Mouse (Mus musculus): ENCODE measurements around the gene Rep15. TPM values are rescaled to one million over a fixed set of nuclear protein-coding genes. Genes with fewer than 3 reads are reported as not detected.

Gene Rep15
- total RNA-seq, 1 experiment, result 0.80 TPM

DNA sequence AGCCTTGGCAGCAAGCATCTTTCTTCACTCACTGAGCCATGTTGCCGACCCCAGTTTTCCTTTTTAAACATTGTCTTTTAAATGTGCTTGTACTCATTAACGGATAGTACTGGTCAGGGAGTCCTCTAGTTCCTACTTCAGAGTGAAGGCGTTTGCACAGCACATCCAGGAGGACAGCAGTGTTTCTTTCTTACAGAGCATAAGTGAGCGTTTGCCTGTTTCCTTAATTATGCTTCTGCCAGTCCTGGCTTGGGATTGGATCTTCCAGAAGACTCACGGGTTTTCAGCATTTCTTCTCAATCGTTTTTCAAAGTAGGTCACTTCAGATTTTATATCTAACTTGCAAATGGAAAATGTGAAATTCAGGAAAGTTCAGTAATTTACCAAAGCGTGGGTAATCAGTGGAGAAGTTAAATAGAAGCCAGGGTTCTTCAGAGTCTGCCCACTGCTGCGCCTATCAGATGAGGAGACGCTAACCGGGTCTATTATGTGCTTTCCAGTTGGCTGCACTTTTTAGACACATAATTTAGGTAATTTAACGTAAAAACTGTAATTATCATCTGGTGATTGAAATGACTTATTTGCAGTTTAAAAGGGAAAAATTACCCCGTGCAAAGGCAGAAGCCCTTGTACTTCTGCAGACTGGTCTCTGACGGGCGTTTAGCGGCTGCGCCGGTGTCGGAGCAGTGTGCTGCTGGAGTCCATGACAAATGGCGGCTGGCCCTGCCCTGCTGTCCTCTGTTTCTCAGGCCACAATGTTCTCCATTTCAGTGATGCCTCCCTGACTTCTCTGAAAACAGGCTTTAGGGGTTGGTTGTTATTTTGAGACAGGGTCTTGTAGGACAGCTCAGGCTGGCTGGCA lies 21.6 kb downstream of the Rep15 start:
- Histone ChIP-seq H3K4me1 (ENCODE audit: control insufficient read depth in 2 of 2, insufficient read depth in 2 of 2, low read length in 2 of 2, poor library complexity in 1 of 2) (no peaks in the 10 kb centered on the region), H3K9me3 (ENCODE audit: control insufficient read depth, insufficient read depth, low read depth, low read length) (no peaks in the 10 kb centered on the region), H3K36me3 (ENCODE audit: control insufficient read depth, insufficient read depth, low read length, poor library complexity, severe bottlenecking) (peaks cover 21% of the 10 kb centered on the region), H3K9ac (ENCODE audit: insufficient read depth, low read depth, low read length, poor library complexity, severe bottlenecking) (no peak overlapping the region), H3K27ac (ENCODE audit: insufficient read depth, low read depth, low read length, poor library complexity, severe bottlenecking) (no peak overlapping the region), H3K4me3 (ENCODE audit: insufficient read depth in 1 of 2, low read depth in 1 of 2, low read length in 2 of 2, poor library complexity in 1 of 2, severe bottlenecking in 1 of 2) (no peak overlapping the region)
- in situ Hi-C loops (cut with MboI; ENCODE audit: low sequenced_read_pairs in 2 of 2, unreplicated experiment in 2 of 2), result no loop called here
- TF ChIP-seq ZNF384 (IDR thresholded peaks at IDR 0.05; ENCODE audit: low read depth, low read length) (no peak), HCFC1 (IDR thresholded peaks at IDR 0.05; ENCODE audit: borderline replicate concordance, insufficient read depth, low read length) (no peak), ZC3H11A (IDR thresholded peaks at IDR 0.05; ENCODE audit: borderline replicate concordance, low read depth, low read length) (no peak), CHD2 (IDR thresholded peaks at IDR 0.05; ENCODE audit: low read depth, low read length) (no peak), MAFK (IDR thresholded peaks at IDR 0.05; ENCODE audit: insufficient read depth, low read depth, low read length) (no peak)
- no peak for DNase-seq (ENCODE audit: low read depth, low spot score)

DNA sequence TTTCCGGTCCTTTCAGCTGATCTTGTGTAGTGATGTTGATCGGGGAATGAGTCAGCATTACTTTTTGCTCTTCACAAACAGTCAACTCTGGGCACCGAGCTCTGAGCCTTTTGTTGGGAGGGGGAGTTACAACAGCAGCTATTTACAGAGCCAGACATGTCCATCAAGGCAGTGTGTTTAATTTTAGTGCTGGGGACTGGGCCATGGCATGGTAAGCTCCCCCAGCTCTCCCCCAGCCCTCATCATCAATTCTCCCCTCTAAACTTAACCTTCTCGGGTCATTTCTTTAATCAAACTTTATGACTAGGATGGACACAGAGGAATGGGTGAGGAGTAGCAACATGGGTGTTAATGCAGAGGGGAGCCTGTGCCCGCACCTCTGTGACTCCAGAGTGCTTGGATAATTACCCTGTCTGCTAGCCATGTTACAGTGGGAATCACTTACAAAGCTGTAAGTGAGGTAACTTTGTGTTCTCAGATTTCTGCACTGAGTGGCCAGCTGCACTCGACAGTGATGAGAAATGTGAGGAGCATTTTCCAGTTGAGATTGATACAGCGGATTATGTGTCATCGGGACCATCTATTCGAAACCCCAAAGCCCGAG lies 23.1 kb downstream of the Rep15 start:
- H3K9me3 ChIP-seq (ENCODE audit: control insufficient read depth, insufficient read depth, low read depth, low read length), result no peaks in the 10 kb centered on the region
- no peak overlapping the region for H3K4me3 ChIP-seq (ENCODE audit: insufficient read depth in 1 of 2, low read depth in 1 of 2, low read length in 2 of 2, poor library complexity in 1 of 2, severe bottlenecking in 1 of 2)
- peaks cover 18% of the 10 kb centered on the region for H3K36me3 ChIP-seq (ENCODE audit: control insufficient read depth, insufficient read depth, low read length, poor library complexity, severe bottlenecking)
- DNase-seq (ENCODE audit: low read depth, low spot score), result no peak
- in situ Hi-C loops (cut with MboI; ENCODE audit: low sequenced_read_pairs in 2 of 2, unreplicated experiment in 2 of 2), result no loop called here
- H3K27ac ChIP-seq (ENCODE audit: insufficient read depth, low read depth, low read length, poor library complexity, severe bottlenecking), result no peak overlapping the region
- H3K4me1 ChIP-seq (ENCODE audit: control insufficient read depth in 2 of 2, insufficient read depth in 2 of 2, low read length in 2 of 2, poor library complexity in 1 of 2), result no peaks in the 10 kb centered on the region
- TF ChIP-seq ZNF384 (IDR thresholded peaks at IDR 0.05; ENCODE audit: low read depth, low read length) (no peak), MAFK (IDR thresholded peaks at IDR 0.05; ENCODE audit: insufficient read depth, low read depth, low read length) (no peak), ZC3H11A (IDR thresholded peaks at IDR 0.05; ENCODE audit: borderline replicate concordance, low read depth, low read length) (no peak), HCFC1 (IDR thresholded peaks at IDR 0.05; ENCODE audit: borderline replicate concordance, insufficient read depth, low read length) (no peak), CHD2 (IDR thresholded peaks at IDR 0.05; ENCODE audit: low read depth, low read length) (no peak)
- no peak overlapping the region for H3K9ac ChIP-seq (ENCODE audit: insufficient read depth, low read depth, low read length, poor library complexity, severe bottlenecking)

DNA sequence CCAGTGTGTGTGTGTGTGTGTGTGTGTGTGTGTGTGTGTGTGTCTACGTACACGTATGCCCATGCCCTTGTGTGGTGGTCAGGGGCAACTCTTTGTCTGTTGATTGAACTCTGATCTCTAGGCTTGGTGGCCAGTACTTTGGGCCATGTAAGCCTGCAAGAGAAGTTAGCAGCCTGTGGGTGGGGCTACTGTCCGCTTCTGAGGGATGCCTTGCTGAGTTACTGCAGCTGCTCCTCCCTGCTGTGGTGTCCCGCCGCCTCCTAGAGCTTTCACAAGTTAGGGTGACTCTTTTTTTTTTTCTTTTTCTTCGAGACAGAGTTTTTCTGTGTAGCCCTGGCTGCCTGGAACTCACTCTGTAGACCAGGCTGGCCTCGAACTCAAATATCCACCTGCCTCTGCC lies 26.9 kb downstream of the Rep15 start:
- in situ Hi-C loops (cut with MboI; ENCODE audit: low sequenced_read_pairs in 2 of 2, unreplicated experiment in 2 of 2), result no loop called here
- H3K9ac ChIP-seq (ENCODE audit: insufficient read depth, low read depth, low read length, poor library complexity, severe bottlenecking), result no peak overlapping the region
- H3K9me3 ChIP-seq (ENCODE audit: control insufficient read depth, insufficient read depth, low read depth, low read length), result no peaks in the 10 kb centered on the region
- H3K4me3 ChIP-seq (ENCODE audit: insufficient read depth in 1 of 2, low read depth in 1 of 2, low read length in 2 of 2, poor library complexity in 1 of 2, severe bottlenecking in 1 of 2), result no peak overlapping the region
- TF ChIP-seq ZNF384 (IDR thresholded peaks at IDR 0.05; ENCODE audit: low read depth, low read length) (no peak), HCFC1 (IDR thresholded peaks at IDR 0.05; ENCODE audit: borderline replicate concordance, insufficient read depth, low read length) (no peak), CHD2 (IDR thresholded peaks at IDR 0.05; ENCODE audit: low read depth, low read length) (no peak), ZC3H11A (IDR thresholded peaks at IDR 0.05; ENCODE audit: borderline replicate concordance, low read depth, low read length) (no peak), MAFK (IDR thresholded peaks at IDR 0.05; ENCODE audit: insufficient read depth, low read depth, low read length) (no peak)
- DNase-seq (ENCODE audit: low read depth, low spot score), result no peak
- H3K4me1 ChIP-seq (ENCODE audit: control insufficient read depth in 2 of 2, insufficient read depth in 2 of 2, low read length in 2 of 2, poor library complexity in 1 of 2), result no peaks in the 10 kb centered on the region
- no peak overlapping the region for H3K27ac ChIP-seq (ENCODE audit: insufficient read depth, low read depth, low read length, poor library complexity, severe bottlenecking)
- H3K36me3 ChIP-seq (ENCODE audit: control insufficient read depth, insufficient read depth, low read length, poor library complexity, severe bottlenecking), result peaks cover 24% of the 10 kb centered on the region

DNA sequence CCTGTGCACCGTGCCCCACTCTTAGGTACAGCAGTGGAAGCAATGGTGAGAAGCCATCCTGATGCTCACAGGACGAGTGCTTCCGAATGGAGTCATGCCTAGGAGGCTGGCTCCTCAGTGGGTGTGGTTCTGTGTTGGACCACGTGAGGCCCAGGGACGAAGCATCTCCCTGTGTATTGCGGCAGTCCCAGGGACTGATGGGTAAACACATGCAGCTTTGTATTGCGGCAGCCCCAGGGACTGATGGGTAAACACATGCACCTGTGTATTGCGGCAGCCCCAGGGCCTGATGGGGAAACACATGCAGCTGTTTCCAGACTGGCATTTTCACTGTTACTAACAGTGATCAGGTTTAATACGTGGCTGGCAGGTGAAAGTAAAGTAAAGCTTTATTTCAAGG lies 29.2 kb downstream of the Rep15 start:
- H3K9me3 ChIP-seq (ENCODE audit: control insufficient read depth, insufficient read depth, low read depth, low read length), result no peaks in the 10 kb centered on the region
- H3K36me3 ChIP-seq (ENCODE audit: control insufficient read depth, insufficient read depth, low read length, poor library complexity, severe bottlenecking), result peaks cover 28% of the 10 kb centered on the region
- DNase-seq (ENCODE audit: low read depth, low spot score), result no peak
- in situ Hi-C loops (cut with MboI; ENCODE audit: low sequenced_read_pairs in 2 of 2, unreplicated experiment in 2 of 2), result no loop called here
- no peak overlapping the region for H3K4me3 ChIP-seq (ENCODE audit: insufficient read depth in 1 of 2, low read depth in 1 of 2, low read length in 2 of 2, poor library complexity in 1 of 2, severe bottlenecking in 1 of 2)
- 0 out of 4 replicates have a peak, but pooled peaks cover 0 to 2% of the 10 kb centered on the region in 2 experiments for H3K4me1 ChIP-seq (ENCODE audit: control insufficient read depth in 2 of 2, insufficient read depth in 2 of 2, low read length in 2 of 2, poor library complexity in 1 of 2)
- TF ChIP-seq MAFK (IDR thresholded peaks at IDR 0.05; ENCODE audit: insufficient read depth, low read depth, low read length) (no peak), ZC3H11A (IDR thresholded peaks at IDR 0.05; ENCODE audit: borderline replicate concordance, low read depth, low read length) (no peak), CHD2 (IDR thresholded peaks at IDR 0.05; ENCODE audit: low read depth, low read length) (no peak), HCFC1 (IDR thresholded peaks at IDR 0.05; ENCODE audit: borderline replicate concordance, insufficient read depth, low read length) (no peak), ZNF384 (IDR thresholded peaks at IDR 0.05; ENCODE audit: low read depth, low read length) (no peak)
- H3K9ac ChIP-seq (ENCODE audit: insufficient read depth, low read depth, low read length, poor library complexity, severe bottlenecking), result no peak overlapping the region
- no peak overlapping the region for H3K27ac ChIP-seq (ENCODE audit: insufficient read depth, low read depth, low read length, poor library complexity, severe bottlenecking)

Data from ES-E14 (cell line).